Mouse (Mus musculus) stomach, postnatal 0 days (tissue): ENCODE measurements around the gene Slamf1.

Experiments used
- CTCF ChIP-seq: IDR thresholded peaks from 2 replicates; pipeline ENCODE4 v1.5.1; 2016; ENCODE audit warnings: antibody characterized with exemption, low read depth, mild to moderate bottlenecking, moderate library complexity
- EP300 ChIP-seq: optimal IDR thresholded peaks from 2 replicates; pipeline ENCODE3; 2016; ENCODE audit warnings: antibody characterized with exemption

DNA sequence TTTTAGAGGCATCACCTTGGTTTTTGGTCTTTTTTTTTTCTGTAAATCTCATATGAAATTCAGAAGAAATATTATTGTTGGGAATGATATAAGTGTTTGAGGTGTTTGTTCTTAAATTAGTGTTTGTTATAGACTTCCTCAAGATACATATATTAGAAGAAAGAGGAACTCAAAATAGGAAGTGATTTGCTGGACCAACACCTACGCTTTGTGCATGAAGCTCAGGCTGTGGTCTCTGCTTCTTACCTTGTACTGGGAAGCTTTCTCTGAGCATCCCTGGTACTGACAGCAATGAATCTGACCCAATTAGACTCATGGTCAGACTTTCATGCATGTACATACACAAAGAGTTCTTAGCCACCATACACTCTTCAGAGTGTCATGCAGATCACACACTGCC is 18.9 kb downstream of the Slamf1 start:
- no peak for TF ChIP-seq CTCF
- TF ChIP-seq EP300: no peak
